Mouse (Mus musculus) heart, adult 2 months (tissue): Measurements from ENCODE around the gene Commd6. TPM values are rescaled to one million over a fixed set of nuclear protein-coding genes. Genes with fewer than 3 reads are reported as not detected.
A peak's percentile ranks its signal among the peaks of the same experiment; 100 is the strongest.

Source experiments
- DNase-seq, 2 experiments: peaks; one replicate each; pipeline ENCODE4 v3.0.0; 2021
- H3K27ac ChIP-seq: fragments of 200-600 bp; 2 replicates; pipeline ENCODE4 v1.8.1; 2022
- H3K27me3 ChIP-seq: fragments of 200-500 bp; 2 replicates; pipeline ENCODE4 v1.6.1; 2012; ENCODE audit warnings: mild to moderate bottlenecking, low read length, inconsistent platforms, mixed read lengths; ENCODE audit not compliant: control insufficient read depth, insufficient read depth
- H3K36me3 ChIP-seq: fragments of 200-500 bp; 2 replicates; pipeline ENCODE4 v1.6.1; 2012; ENCODE audit warnings: low read length, inconsistent platforms; ENCODE audit not compliant: control insufficient read depth, insufficient read depth
- H3K4me1 ChIP-seq: fragments of 200-500 bp; 2 replicates; pipeline ENCODE4 v1.6.1; 2011; ENCODE audit warnings: low read length; ENCODE audit not compliant: control insufficient read depth, insufficient read depth
- H3K4me3 ChIP-seq: fragments of 200-600 bp; 2 replicates; pipeline ENCODE4 v1.8.1; 2022
- H3K79me2 ChIP-seq: fragments of 200-500 bp; replicated peaks from 2 replicates; pipeline ENCODE4 v1.6.1; 2012; ENCODE audit warnings: mild to moderate bottlenecking, inconsistent platforms, low read length, moderate library complexity, mixed read lengths; ENCODE audit not compliant: control insufficient read depth, insufficient read depth
- H3K9ac ChIP-seq: fragments of 200-500 bp; 2 replicates; pipeline ENCODE4 v1.6.1; 2012; ENCODE audit warnings: low read depth, mild to moderate bottlenecking, control low read depth, inconsistent platforms, low read length, mixed read lengths
- CTCF ChIP-seq: fragments of 200-600 bp; IDR thresholded peaks from 2 replicates; pipeline ENCODE4 v1.8.1; 2022; ENCODE audit warnings: antibody characterized with exemption, mild to moderate bottlenecking, moderate library complexity
- EP300 ChIP-seq: fragments of 200-500 bp; IDR thresholded peaks from 2 replicates; pipeline ENCODE4 v1.6.1; 2011; ENCODE audit warnings: low read depth, low read length, control low read depth; ENCODE audit not compliant: insufficient read depth
- POLR2A ChIP-seq: fragments of 200-500 bp; IDR thresholded peaks from 2 replicates; pipeline ENCODE4 v1.6.1; 2011; ENCODE audit warnings: mild to moderate bottlenecking, low read depth, low read length, control low read depth; ENCODE audit not compliant: insufficient read depth
- WGBS: fragments of 180-500 bp; shearing (Covaris S2); methylation state at CpG from one replicate; pipeline ENCODE4 v1.1.7; 2018; 5-methylcytosine and 5-hydroxymethylcytosine counted together
- intact Hi-C: fragments of 180-260 bp; cut with DNase I; formaldehyde crosslinking; loops from one replicate; pipeline ENCODE4 v1.15.1; 2025
- polyA plus RNA-seq: library from polyadenylated mRNA; depleted of rRNA; stranded (reverse); fragments of >200 nt; gene quantifications from 2 replicates; pipeline ENCODE4 v1.2.3, GENCODE M21; 2012
- total RNA-seq, 2 experiments: library from RNA; stranded (reverse); gene quantifications; 2 replicates each; pipeline ENCODE4 v1.2.3; 2021

The Commd6 gene
- total and polyA plus RNA-seq, 3 experiments = 14.4 to 33.6 (median 24.8) TPM

GRCm38 (mm10) chr14:101653581-101654525 lies 13.4 kb upstream of the Commd6 start, which contains the start of gene Uchl3:
Uchl3 (plus strand) TSS chr14:101653967.
- no peaks in the 10 kb centered on the region for H3K36me3 ChIP-seq
- intact Hi-C loops = loop anchor here (1.0 to 5.0 kb wide), 4 partner anchors 14 to 192 kb away; partner anchors contain the start of genes Commd6 and Tbc1d4

DNA sequence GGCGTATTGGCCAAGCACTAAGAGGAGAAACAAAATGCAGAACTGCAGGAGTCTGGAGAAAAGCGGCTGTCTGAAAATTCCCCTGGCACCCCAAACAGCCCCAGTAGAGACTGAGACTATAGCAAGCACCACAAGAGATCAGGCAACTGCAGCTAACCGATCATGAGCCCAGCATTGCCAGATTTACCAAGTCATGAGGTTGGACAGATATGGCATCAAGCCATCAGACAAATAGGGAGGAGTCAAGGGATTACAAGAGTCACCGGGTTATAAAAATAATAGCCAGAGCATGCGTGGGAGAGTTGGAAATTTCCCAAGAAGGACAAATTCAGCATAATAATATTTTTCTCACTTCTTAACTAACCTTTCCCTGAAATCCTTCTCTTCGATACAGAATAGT lies 12.1 kb upstream of the Commd6 start:
- intact Hi-C loops = loop anchor here (2.0 to 5.0 kb wide), 2 partner anchors 44 to 190 kb away; partner anchors contain the start of gene Tbc1d4
- no peak overlapping the region for H3K4me3 ChIP-seq
- no peak overlapping the region for H3K9ac ChIP-seq
- TF ChIP-seq POLR2A (no peak), CTCF (no peak), EP300 (no peak)
- no peaks in the 10 kb centered on the region for H3K36me3 ChIP-seq
- no peak for DNase-seq
- 49% methylated on average over 6 of the region's 6 CpGs for WGBS
- peaks cover 1% of the 10 kb centered on the region; the same call in 1 of the 2 replicates for H3K4me1 ChIP-seq
- H3K79me2 ChIP-seq = no peaks in the 10 kb centered on the region
- no peak overlapping the region for H3K27ac ChIP-seq
- H3K27me3 ChIP-seq = no peaks in the 10 kb centered on the region

More at GRCm38 (mm10) chr14:101653581-101654525, 13.4 kb upstream of the Commd6 start, which contains the start of gene Uchl3:
- WGBS = under 1% methylated on average over 81 of the region's 81 CpGs
- TF ChIP-seq EP300 (0 out of 2 replicates have a peak, but pooled peaks have one; percentile 54), POLR2A (no peak), CTCF (no peak; the same call in 1 of the 2 replicates)
- Histone ChIP-seq H3K4me3 (peak within 1 kb of the TSS; percentile 99), H3K9ac (peak within 1 kb of the TSS; percentile 93), H3K27ac (peak within 1 kb of the TSS; percentile 93), H3K4me1 (peaks cover 1% of the 10 kb centered on the region; the same call in 1 of the 2 replicates), H3K79me2 (no peaks in the 10 kb centered on the region), H3K27me3 (no peaks in the 10 kb centered on the region)
- DNase-seq = peak; percentile 93 to 98

GRCm38 (mm10) chr14:101650551-101650950 lies 10.1 kb upstream of the Commd6 start:
- H3K4me1 ChIP-seq = peaks cover 1% of the 10 kb centered on the region; the same call in 1 of the 2 replicates
- H3K4me3 ChIP-seq = no peak overlapping the region
- H3K27ac ChIP-seq = no peak overlapping the region
- H3K36me3 ChIP-seq = no peaks in the 10 kb centered on the region
- no peaks in the 10 kb centered on the region for H3K27me3 ChIP-seq
- WGBS = 81% methylated on average over 4 of the region's 4 CpGs
- TF ChIP-seq CTCF = no peak
- no peak for TF ChIP-seq POLR2A
- TF ChIP-seq EP300 = no peak
- no peaks in the 10 kb centered on the region for H3K79me2 ChIP-seq
- intact Hi-C loops = loop anchor here (5.0 kb wide), 1 partner anchor 188 kb away; no protein-coding TSS in a partner anchor
- no peak overlapping the region for H3K9ac ChIP-seq
- no peak for DNase-seq

- TF ChIP-seq CTCF (no peak), POLR2A (no peak), EP300 (no peak)
- H3K9ac ChIP-seq = no peak overlapping the region
- no peaks in the 10 kb centered on the region for H3K36me3 ChIP-seq
- no peaks in the 10 kb centered on the region for H3K79me2 ChIP-seq
- H3K27ac ChIP-seq = no peak overlapping the region
- no peak overlapping the region for H3K4me3 ChIP-seq
- H3K4me1 ChIP-seq = no peaks in the 10 kb centered on the region
- DNase-seq = no peak
- H3K27me3 ChIP-seq = no peaks in the 10 kb centered on the region
- intact Hi-C loops = no loop called here
- WGBS = 87% methylated on average over 1 of the region's 1 CpGs
Measured at GRCm38 (mm10) chr14:101644948-101645347, 4.5 kb upstream of the Commd6 start.

- no peak for TF ChIP-seq POLR2A
- TF ChIP-seq EP300 = no peak
- TF ChIP-seq CTCF = no peak
- DNase-seq = no peak
- Histone ChIP-seq H3K4me3 (no peak overlapping the region), H3K27ac (no peak overlapping the region), H3K4me1 (no peaks in the 10 kb centered on the region), H3K36me3 (no peaks in the 10 kb centered on the region), H3K27me3 (no peaks in the 10 kb centered on the region), H3K9ac (no peak overlapping the region), H3K79me2 (no peaks in the 10 kb centered on the region)
- 89% methylated on average over 6 of the region's 6 CpGs for WGBS
- intact Hi-C loops = no loop called here
Measured at GRCm38 (mm10) chr14:101637381-101637780, 3.1 kb downstream of the Commd6 start.

GRCm38 (mm10) chr14:101635765-101636164 lies 4.7 kb downstream of the Commd6 start:
- peak; percentile 46 for TF ChIP-seq CTCF
- TF ChIP-seq POLR2A = no peak
- no peak for TF ChIP-seq EP300
- no peak for DNase-seq
- Histone ChIP-seq H3K9ac (no peak overlapping the region), H3K4me3 (no peak overlapping the region), H3K36me3 (no peaks in the 10 kb centered on the region), H3K4me1 (no peaks in the 10 kb centered on the region), H3K79me2 (no peaks in the 10 kb centered on the region), H3K27me3 (no peaks in the 10 kb centered on the region), H3K27ac (no peak overlapping the region)
- 91% methylated on average over 1 of the region's 1 CpGs for WGBS
- intact Hi-C loops = no loop called here
